Mouse (Mus musculus) induced T-regulatory cell, adult 2 months (primary cell): Measurements from ENCODE around the gene Zcchc10.
"Not testable (repeated sequence)": the region's sequence is repeated elsewhere in the genome, so short reads cannot be mapped to it uniquely, and the experiment has no call there.

Experiments
- DNase-seq: peaks from one replicate; pipeline ENCODE4 v3.0.0-alpha.2; 2012; ENCODE audit warnings: low read depth

Gene Zcchc10

DNA sequence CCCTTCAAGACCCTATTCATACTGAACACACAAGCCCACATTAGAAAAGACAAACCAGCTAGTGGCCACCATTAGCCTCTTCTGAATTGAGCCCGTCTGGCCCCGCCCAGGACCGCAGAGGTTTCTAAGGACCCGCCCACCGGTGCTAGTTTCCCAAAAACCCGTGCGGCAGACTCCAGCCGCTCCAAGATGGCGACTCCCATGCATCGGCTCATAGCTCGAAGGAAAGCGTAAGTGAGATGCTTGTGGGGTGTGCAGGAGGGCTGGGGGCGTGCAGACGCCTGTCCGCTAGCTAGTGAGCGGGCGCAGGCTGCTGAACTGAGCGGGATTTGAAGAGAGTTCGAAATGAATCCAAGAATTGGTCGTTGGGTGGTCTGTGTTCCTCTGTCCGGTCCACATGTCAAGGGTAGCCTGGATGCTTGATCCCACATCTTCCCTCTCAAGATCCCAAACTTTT is at the start of gene Zcchc10:
Gene Zcchc10, plus strand, starts transcription at position 168 of the 457 bp plus-strand sequence.
- DNase-seq = peak; percentile 94

DNA sequence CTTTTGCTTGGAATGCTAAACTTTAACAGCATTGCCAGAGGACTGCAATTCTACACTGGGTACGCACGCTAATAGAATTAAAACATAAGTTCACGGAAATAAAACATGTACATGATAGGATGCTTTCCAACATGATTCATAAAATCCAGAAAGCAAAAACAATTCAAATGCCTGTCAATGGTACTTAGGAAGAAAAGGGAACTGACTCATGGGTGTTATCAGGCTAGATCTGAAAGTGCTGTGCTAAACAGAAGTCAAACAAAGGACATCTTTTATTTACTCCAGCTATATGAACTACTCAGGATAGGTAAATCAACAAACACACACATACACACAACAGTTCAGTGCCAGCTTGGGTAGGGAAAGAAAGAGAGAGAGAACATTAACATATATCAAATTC is 49.1 kb upstream of the Zcchc10 start:
- DNase-seq = no peak

GRCm38 (mm10) chr11:53278411-53278810 is 46.1 kb upstream of the Zcchc10 start:
- no peak for DNase-seq

- DNase-seq = no peak
Measured at GRCm38 (mm10) chr11:53285885-53286284, 38.6 kb upstream of the Zcchc10 start.

- not testable (repeated sequence) for DNase-seq
Measured at GRCm38 (mm10) chr11:53290187-53290586, 34.3 kb upstream of the Zcchc10 start.

- no peak for DNase-seq
Measured at GRCm38 (mm10) chr11:53290871-53291270, 33.6 kb upstream of the Zcchc10 start.

DNA sequence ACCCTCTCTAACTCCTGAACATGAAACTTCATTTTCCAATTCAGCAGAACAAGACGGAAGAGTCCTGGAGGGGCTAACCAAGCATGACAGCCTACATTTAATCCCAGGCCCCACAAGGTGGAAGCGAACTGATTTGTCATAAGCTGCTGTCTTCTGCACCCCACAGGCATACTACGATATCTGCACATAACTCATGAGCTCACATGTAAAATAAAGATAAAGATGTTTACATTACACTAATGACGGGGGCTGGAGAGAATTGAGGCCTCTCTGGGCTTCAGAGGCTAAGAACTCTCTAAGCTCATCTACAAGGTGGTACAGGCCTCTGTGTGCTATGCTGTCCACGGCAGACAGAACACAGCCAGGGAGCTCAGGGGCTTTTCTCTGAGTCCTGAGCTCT is 30.0 kb upstream of the Zcchc10 start:
- no peak for DNase-seq

DNA sequence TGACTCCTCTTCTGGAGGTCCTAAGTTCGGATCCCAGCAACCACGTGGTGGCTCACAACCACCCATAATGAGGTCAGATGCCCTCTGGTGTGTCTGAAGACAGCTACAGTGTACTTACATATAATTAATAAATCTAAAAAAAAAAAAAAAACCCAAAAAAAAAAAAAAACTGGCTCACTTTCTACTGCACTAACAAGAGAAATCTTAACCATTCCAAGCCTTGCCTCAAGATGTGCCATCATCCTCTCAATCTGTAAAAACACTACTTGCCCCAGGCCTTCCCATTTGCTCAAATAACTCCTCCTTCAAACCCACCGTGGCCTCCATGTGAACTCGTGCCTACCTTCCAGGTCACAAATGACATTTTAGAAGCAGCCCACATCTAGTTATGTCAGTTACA is 27.6 kb upstream of the Zcchc10 start:
- no peak for DNase-seq

DNA sequence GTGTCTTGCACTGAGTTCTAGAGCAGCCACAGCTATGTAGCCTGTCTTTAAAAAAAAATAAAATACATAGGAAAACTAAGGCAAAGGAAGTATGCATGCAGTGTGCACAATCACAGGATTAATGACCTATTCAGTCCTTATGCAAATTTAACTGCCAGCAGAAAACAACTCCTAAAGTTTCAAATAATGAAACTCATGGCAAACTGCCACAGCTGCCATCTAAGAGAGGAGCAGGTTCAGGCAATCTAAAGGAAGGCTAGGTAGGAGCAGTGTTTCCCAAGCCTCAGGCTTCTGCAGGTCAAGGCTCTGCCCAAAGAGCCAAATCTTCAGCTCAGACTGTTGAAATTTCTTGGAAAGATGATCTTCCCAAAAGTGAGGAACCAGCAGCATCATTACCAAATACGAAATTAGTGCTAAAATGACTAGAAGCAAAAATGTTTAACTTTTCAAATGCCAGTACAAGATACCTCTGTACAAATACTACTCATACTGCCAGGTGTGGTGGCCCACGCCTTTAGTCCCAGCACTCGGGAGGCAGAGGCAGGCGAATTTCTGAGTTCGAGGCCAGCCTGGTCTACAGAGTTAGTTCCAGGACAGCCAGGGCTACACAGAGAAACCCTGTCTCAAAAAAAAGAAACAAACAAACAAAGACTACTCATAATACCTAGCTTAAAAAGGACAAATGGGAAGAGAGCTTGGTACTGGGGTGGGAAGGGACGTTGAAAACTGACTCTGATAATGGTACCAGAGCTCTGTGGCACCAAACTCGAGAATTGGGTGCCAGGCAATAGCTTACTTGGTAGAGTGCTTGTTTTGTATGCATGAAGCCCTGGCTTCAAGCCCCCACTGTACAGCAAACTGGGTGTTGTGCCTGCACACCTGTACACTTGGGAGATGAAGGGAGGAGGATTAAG is 26.3 kb upstream of the Zcchc10 start:
- DNase-seq = peak; percentile 21

GRCm38 (mm10) chr11:53299551-53300329 is 24.7 kb upstream of the Zcchc10 start:
- DNase-seq = peak; percentile 85

GRCm38 (mm10) chr11:53300330-53301166 is 23.9 kb upstream of the Zcchc10 start, which contains the start of gene Hspa4:
TSS of gene Hspa4 (minus strand) at chr11:53300457.
- peak; percentile 99 for DNase-seq

GRCm38 (mm10) chr11:53301167-53301515 is 23.3 kb upstream of the Zcchc10 start:
- DNase-seq = no peak

- peak; percentile 30 for DNase-seq
Measured at GRCm38 (mm10) chr11:53304044-53304840, 20.2 kb upstream of the Zcchc10 start.

DNA sequence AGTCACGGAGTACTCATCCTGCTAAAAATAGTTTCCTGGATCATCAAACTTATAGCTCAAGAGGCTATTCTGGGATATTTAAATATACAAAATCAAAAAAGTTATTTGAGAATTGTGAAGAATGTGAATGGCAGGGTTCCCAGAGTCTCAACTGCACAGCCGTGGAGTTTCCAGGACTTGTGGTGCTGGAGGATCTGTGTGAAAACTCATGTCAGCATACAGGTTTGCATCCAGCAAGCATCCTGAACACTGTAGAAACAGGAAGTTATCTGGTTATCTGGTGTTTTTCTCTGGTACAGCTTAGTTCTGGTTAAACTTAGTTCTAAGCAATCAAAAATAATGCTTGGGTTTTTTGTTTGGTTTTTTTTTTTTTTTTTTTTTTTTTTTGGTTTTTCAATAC is 17.5 kb upstream of the Zcchc10 start:
- DNase-seq = peak; percentile 44

DNA sequence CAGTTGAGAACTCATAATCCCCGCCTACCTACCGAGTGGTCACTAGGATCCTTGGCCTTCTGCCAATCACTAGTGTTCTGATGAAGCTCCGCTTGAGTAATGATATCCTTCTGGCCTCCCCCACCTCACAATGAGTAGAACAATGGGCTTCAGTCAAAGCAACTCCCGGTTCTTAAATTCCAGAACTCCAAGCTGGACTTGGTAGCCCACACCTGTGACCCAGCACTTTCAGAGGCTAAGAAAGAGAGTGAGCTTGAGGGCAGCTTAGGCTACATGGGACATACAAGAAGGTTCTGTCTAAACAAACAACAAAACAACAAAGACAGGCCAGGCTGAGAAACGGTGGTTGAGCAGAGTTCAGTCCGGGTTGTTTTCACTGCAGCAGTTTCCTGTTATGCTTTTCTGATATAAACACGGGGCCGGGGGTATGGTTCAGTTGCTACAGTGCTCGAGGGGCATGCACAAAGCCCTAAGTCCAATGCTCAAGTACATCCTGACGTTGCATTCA is 16.9 kb upstream of the Zcchc10 start:
- DNase-seq = peak; percentile 54

GRCm38 (mm10) chr11:53308251-53308864 is 16.1 kb upstream of the Zcchc10 start:
- DNase-seq = peak; percentile 46

DNA sequence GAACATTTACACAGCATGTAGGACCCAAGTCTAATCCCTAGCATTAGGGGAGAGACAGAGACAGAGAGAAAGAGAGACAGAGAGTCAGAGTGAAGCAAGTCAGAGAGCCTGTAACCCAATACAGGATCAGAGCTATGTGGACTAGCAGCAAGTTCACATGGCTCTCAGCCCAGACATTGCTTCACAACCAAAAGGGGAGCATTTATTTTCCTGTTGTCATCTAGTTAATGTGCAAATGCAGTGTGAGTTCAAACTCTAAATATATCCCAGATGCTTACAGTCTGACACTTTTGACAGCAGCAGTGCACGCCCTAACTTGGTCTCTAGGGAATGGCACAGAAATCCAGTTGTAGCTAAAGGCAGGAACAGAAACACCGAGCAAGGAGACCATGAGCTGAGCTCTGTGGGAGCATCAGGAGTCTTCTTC is 15.6 kb upstream of the Zcchc10 start:
- no peak for DNase-seq

GRCm38 (mm10) chr11:53311385-53311784 is 13.1 kb upstream of the Zcchc10 start:
- DNase-seq = no peak

DNA sequence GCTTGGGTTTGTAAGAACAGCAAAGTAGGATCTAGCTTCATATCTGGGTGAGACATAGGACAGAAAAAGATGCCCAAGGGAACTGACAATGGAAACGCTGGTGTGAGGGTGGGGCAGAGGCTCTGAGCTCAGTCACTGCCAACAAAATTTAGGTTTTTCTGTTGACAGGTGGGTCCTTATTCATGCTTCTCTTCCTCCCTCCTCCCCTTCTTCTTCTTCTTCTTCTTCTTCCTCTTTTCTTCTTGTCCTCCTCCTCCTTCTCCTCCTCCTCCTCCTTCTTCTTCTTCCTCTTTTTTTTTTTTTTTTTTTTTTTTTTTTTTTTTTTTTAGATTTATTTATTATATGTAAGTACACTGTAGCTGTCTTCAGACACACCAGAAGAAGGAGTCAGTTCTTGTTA is 11.7 kb upstream of the Zcchc10 start:
- not testable (repeated sequence) for DNase-seq

DNA sequence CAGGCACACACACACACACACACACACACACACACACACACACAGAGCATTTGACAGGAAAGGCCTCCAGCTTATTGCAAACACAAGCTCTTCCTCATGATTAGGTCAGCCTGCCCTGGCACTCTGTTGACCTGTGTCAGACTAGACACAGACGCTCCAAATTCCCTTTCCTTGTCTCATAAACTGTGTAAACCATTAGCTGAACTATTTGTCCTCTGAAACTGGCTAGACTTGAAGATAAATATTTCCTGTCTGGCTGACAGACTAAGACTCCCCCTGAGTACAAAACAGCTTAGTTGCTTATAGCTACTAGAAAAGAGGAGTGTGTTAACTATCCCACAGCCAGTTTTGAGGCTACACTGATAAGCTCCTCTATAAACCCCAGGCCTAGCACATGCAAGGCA is 9.7 kb upstream of the Zcchc10 start:
- no peak for DNase-seq
